Mouse (Mus musculus): Measurements from ENCODE around the gene Hoxa5.

The Hoxa5 gene

DNA sequence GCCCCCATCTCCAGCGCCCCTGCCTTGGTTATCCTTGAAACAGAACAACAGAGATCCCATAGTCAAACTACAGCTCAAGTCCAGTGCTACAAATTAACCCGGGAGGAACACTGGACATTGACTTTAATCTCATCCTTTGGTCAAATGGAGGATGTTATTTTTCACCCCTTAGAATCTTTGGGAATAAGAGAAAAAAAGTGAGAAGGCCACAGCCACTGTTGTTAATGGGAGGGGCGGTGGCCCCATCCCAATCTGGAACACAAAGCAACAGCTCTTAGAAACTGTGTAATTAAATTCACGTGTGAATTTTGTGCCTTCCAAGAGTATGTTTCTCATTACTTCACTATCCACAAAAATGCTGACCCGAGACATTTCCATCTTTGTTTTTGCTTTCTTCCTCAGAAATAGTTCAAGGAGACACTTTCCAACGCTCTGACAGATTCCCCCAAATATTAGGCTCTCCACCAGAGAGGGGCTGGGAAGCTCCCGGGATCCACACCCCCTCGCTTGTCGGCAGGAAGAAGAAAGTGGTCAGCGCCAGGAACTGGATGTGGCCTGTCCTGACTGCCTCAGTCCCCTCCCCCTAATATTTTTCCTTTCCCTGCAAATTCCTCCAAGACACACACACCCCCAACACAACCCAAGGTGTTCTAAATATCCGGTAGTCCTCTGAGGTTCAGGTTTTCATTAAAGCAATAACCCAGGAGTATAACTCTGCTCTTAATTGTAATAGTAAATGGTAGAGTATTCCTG is 23.3 kb upstream of the Hoxa5 start:
- DNase-seq (ENCODE audit: low read depth, low spot score) = no peak

DNA sequence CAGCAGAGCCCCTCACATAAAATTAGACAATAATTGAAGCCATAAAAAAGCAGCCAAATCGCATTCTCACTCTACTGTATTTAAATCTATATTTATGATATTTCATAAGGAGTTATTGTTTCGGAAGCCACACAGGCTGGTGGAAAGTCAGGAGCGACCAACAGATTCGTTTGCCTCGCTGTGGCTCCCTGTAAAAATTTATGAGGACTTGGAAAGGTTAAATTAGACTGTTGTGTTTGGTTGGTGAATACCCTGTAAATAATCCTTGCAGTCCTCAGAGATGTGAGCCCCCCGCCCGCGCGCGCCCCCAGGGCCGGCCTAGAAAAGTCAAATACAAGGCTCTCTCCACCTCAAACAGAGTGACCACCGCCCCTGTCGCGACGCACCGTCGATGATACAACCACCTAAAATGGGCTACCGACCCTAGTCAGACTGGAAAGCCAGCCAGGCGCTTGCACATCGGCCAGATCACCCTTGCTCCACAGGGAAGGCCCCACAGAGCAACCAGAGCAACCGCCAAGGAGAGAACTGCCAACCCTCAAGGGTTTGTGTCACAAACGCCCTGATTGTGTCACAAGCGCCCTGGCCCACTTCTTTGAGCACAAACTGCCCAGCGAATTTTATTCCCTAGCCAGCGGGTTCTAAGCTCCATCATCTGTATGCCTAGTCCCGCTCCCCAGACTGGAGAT is 22.3 kb upstream of the Hoxa5 start:
- DNase-seq (ENCODE audit: low read depth, low spot score) = no peak

DNA sequence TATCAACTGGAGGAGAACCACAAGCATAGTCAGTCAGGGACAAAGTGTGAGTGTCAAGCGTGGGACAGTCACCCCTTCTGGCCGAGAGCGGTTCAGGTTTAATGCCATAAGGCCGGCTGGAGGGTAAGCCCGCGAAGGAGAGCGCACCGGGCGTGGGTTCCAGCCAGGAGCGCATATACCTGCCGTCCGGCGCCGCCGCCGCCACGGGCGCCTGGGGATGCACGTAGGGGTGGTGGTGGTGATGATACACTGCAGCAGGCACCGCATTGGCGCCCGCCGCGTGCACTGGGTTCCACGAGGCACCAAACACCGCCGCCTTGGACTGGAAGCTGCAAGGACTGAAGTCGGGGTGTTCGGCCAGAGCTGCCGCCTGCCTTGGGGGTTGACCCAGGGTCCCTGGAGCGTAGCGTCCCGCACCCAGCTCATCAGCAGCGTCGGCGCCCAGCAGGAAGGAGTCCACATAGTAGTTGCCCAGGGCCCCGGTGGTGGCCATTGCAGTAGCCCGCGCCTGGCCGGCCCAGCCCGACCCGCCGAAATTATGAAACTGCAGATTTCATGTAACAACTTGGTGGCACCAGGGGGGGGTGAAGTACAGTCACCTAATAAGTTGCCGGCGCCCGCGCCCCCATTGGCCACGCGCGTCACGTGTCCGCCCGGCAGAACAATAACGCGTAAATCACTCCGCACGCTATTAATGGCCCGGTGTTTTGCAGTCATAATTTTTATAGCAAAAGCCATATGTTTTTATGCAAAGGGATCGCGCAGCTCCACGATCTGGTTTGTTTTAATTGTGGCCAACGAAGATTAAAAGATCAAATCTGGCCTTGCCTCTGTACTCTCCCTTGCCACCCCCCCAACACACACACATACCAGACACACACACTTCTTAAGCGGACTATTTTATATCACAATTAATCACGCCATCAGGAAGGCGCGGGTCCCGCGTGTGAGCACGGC is 21.5 kb upstream of the Hoxa5 start:
- peak; percentile 90 for DNase-seq (ENCODE audit: low read depth, low spot score)

DNA sequence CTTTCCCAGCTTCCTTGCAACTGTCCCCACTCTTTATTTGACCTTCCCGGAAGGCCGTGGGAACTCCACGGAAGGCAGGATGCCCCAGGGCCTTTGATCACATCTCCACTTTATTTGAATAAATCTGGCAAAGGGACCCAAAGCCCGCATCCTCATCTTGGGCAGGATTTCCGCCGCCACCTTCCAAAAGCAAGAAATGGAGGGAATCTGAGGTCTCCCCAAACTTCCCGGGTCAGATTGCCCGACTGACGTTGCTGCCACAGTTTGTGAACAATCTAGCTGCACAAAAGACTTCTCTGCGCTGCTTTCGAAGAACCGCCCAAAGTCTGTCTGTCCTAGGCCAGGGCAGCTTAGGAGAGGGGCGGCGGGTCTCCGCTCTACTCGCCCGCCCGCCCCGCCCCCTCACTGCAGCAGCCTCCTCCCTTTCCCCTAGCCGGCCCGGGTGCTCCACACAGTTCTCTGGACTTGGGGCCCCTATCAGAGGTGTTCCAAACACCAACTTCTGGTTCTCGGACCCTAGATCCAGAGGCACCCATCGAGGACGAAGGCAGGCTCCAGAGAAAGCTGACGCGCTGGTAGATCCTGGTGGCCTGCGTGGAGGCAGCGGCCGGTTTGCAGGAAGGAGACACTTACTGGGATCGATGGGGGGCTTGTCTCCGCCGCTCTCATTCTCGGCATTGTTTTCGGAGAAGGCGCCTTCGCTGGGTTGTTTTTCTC is 20.7 kb upstream of the Hoxa5 start:
- DNase-seq (ENCODE audit: low read depth, low spot score) = no peak

GRCm38 (mm10) chr6:52223939-52224760 is 19.8 kb upstream of the Hoxa5 start:
- no peak for DNase-seq (ENCODE audit: low read depth, low spot score)

- no peak for DNase-seq (ENCODE audit: low read depth, low spot score)
Measured at GRCm38 (mm10) chr6:52222729-52223128, 18.3 kb upstream of the Hoxa5 start.

GRCm38 (mm10) chr6:52221993-52222685 is 17.8 kb upstream of the Hoxa5 start:
- DNase-seq (ENCODE audit: low read depth, low spot score) = no peak

- DNase-seq (ENCODE audit: low read depth, low spot score) = peak; percentile 96
Measured at GRCm38 (mm10) chr6:52221337-52221992, 17.1 kb upstream of the Hoxa5 start, which contains the start of gene Hoxa7. TSS of gene Hoxa7 (minus strand) at chr6:52221854.

GRCm38 (mm10) chr6:52220865-52221310 is 16.5 kb upstream of the Hoxa5 start:
- DNase-seq (ENCODE audit: low read depth, low spot score) = no peak

- no peak for DNase-seq (ENCODE audit: low read depth, low spot score)
Measured at GRCm38 (mm10) chr6:52220003-52220864, 15.8 kb upstream of the Hoxa5 start.

- no peak for DNase-seq (ENCODE audit: low read depth, low spot score)
Measured at GRCm38 (mm10) chr6:52219234-52219942, 15.0 kb upstream of the Hoxa5 start.

- no peak for DNase-seq (ENCODE audit: low read depth, low spot score)
Measured at GRCm38 (mm10) chr6:52218643-52219215, 14.3 kb upstream of the Hoxa5 start.

GRCm38 (mm10) chr6:52217895-52218642 is 13.7 kb upstream of the Hoxa5 start:
- no peak for DNase-seq (ENCODE audit: low read depth, low spot score)

DNA sequence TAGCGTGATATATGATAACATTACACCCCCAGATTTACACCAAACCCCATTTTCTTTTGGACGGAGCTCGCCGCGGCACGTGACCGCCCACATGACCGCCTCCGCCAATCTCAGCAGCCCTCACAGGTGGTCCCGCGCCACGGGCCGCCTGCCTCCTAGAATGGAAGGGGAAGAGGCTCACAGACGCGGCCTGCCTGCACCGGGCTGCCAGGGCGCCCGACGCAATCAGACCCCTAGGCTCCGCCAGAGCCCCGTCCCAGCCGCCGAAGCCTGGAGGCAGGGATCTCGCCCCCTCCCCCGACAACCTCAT is 13.0 kb upstream of the Hoxa5 start:
- DNase-seq (ENCODE audit: low read depth, low spot score) = peak; percentile 89

- no peak for DNase-seq (ENCODE audit: low read depth, low spot score)
Measured at GRCm38 (mm10) chr6:52216691-52217458, 12.5 kb upstream of the Hoxa5 start.
